Mouse (Mus musculus) ES-Bruce4 (cell line): ENCODE data around the gene Slc9a7.

ENCODE experiments used
- CTCF ChIP-seq: IDR thresholded peaks from one replicate; pipeline ENCODE4 v1.8.1; 2011; ENCODE audit warnings: low read depth, low read length
- EP300 ChIP-seq: IDR thresholded peaks from 2 replicates; pipeline ENCODE4 v1.6.1; 2011; ENCODE audit warnings: low read depth, low read length; ENCODE audit not compliant: insufficient read depth
- POLR2A ChIP-seq: IDR thresholded peaks from one replicate; pipeline ENCODE4 v1.8.1; 2011; ENCODE audit warnings: low read length; ENCODE audit not compliant: insufficient read depth

GRCm38 (mm10) chrX:20290715-20291114 is 892 bp downstream of the Slc9a7 start:
- TF ChIP-seq POLR2A (no peak), CTCF (no peak), EP300 (no peak)
